Mouse (Mus musculus) testis, adult 2 months (tissue): Measurements from ENCODE around the gene Arhgap9. TPM values are rescaled to one million over a fixed set of nuclear protein-coding genes. Genes with fewer than 3 reads are reported as not detected.

Source experiments
- H3K27ac ChIP-seq: fragments of 200-500 bp; 2 replicates; pipeline ENCODE4 v1.5.1; 2012; ENCODE audit warnings: low read depth, low read length; ENCODE audit not compliant: control insufficient read depth, insufficient read depth
- H3K27me3 ChIP-seq: fragments of 200-500 bp; 2 replicates; pipeline ENCODE4 v1.6.1; 2012; ENCODE audit warnings: mild to moderate bottlenecking, low read length, moderate library complexity; ENCODE audit not compliant: control insufficient read depth, insufficient read depth
- H3K36me3 ChIP-seq: fragments of 200-500 bp; 2 replicates; pipeline ENCODE4 v1.6.1; 2012; ENCODE audit warnings: mild to moderate bottlenecking, low read length; ENCODE audit not compliant: control insufficient read depth, insufficient read depth
- H3K4me1 ChIP-seq: fragments of 200-500 bp; 2 replicates; pipeline ENCODE4 v1.6.1; 2012; ENCODE audit warnings: low read length; ENCODE audit not compliant: control insufficient read depth, insufficient read depth
- H3K4me3 ChIP-seq: fragments of 200-500 bp; 2 replicates; pipeline ENCODE4 v1.5.1; 2012; ENCODE audit warnings: low read depth, mild to moderate bottlenecking, low read length, moderate library complexity, mixed read lengths; ENCODE audit not compliant: control insufficient read depth
- CTCF ChIP-seq: fragments of 200-500 bp; IDR thresholded peaks from 2 replicates; pipeline ENCODE4 v1.5.1; 2012; ENCODE audit warnings: low read depth, mild to moderate bottlenecking, inconsistent platforms, low read length, moderate library complexity; ENCODE audit not compliant: control insufficient read depth, insufficient read depth, insufficient replicate concordance
- POLR2A ChIP-seq: fragments of 200-500 bp; IDR thresholded peaks from 2 replicates; pipeline ENCODE4 v1.6.1; 2012; ENCODE audit warnings: low read depth, mild to moderate bottlenecking, inconsistent platforms, low read length, moderate library complexity; ENCODE audit not compliant: control insufficient read depth
- polyA plus RNA-seq: library from polyadenylated mRNA; depleted of rRNA; stranded (reverse); fragments of >200 nt; gene quantifications from 2 replicates; pipeline ENCODE4 v1.2.3, GENCODE M21; 2012

Gene Arhgap9
- polyA plus RNA-seq, 1 experiment = 0.32 TPM

DNA sequence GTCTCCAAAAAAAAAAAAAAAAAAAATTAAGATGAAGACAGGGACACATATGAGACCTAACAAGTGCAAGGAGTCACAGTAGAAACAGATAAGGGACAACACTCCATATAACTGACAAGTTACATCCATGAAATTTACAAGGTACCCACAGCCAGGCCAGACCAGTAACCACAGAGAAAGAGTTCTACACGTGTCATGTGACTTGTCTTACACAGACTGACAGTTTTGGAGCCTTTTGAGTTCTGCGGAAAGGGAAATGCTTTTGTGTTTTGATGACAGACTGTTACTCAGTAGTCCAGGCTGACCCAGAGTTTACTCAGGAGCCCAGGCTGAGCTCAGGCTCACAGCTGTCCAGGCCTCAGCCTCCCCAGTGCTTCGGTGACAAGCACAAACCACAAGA lies 21.3 kb downstream of the Arhgap9 start:
- TF ChIP-seq CTCF = no peak
- TF ChIP-seq POLR2A = no peak
- Histone ChIP-seq H3K4me1 (peaks cover 19% of the 10 kb centered on the region), H3K27ac (no peak overlapping the region), H3K27me3 (no peaks in the 10 kb centered on the region), H3K36me3 (no peaks in the 10 kb centered on the region), H3K4me3 (no peak overlapping the region)

DNA sequence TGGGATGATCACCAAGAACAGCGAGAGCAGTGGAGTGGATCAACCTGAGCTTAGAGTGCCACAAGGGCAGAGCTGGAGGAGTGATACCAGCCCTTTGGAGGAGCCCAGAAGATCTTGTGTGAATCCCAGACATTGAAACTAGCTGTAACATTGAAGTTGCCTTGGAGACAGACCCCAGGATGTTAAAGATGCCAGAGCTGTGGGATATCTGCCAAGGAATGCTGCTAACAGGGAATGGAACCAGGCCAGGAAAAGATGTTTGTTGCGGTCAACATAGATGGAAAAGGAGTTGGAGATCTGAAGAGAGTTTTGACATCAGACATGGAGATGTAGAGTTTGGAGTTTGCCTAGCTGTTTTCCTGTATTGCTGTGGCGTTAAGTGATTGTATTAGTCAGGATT lies 24.4 kb downstream of the Arhgap9 start:
- Histone ChIP-seq H3K4me1 (peaks cover 17% of the 10 kb centered on the region), H3K4me3 (no peak overlapping the region), H3K36me3 (no peaks in the 10 kb centered on the region), H3K27me3 (no peaks in the 10 kb centered on the region), H3K27ac (no peak overlapping the region)
- TF ChIP-seq POLR2A = no peak
- TF ChIP-seq CTCF = no peak

DNA sequence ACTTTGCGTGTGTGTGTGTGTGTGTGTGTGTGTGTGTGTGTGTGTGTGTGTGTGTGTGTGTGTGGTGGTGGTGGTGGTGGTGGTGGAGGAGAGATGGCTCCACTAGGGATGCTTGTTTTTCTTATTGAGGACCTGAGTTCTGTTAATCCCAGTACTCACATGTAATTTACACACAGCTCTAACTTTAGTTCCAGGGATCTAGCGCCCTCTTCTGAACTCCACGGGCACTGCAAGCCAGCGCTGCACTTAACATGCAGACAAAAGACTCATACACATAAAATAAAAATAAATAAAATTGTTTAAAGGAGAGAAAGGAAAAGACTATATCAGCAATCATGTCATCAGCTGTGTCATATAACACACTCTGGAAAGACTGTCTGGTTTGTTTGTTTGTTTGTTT lies 27.2 kb downstream of the Arhgap9 start:
- peaks cover 15% of the 10 kb centered on the region for H3K4me1 ChIP-seq
- no peak overlapping the region for H3K4me3 ChIP-seq
- H3K36me3 ChIP-seq = no peaks in the 10 kb centered on the region
- peak; percentile 40; the same call in 1 of the 2 replicates for TF ChIP-seq CTCF
- no peak for TF ChIP-seq POLR2A
- no peak overlapping the region for H3K27ac ChIP-seq
- no peaks in the 10 kb centered on the region for H3K27me3 ChIP-seq

DNA sequence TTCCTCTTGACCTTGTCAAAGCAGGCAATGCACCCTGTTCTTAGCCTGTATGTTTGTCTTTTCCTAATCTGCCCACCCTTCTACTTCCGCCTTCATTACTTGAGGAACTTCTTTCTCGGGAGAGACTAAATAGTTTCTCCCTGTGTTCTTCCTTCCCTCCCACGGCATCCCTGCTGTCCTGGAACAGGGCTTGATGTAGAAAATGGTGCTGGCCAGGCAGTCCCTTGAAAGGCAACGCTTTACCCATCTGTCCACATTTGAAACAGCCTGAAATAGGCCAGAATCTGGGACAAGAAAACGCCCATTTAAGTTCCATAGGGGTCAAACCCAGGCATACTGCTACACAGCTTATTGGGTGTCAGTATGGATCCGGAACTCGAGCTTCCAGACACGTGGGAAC lies 28.0 kb downstream of the Arhgap9 start:
- Histone ChIP-seq H3K27ac (no peak overlapping the region), H3K4me3 (no peak overlapping the region), H3K4me1 (peaks cover 15% of the 10 kb centered on the region), H3K27me3 (no peaks in the 10 kb centered on the region), H3K36me3 (no peaks in the 10 kb centered on the region)
- TF ChIP-seq CTCF = no peak
- TF ChIP-seq POLR2A = no peak

DNA sequence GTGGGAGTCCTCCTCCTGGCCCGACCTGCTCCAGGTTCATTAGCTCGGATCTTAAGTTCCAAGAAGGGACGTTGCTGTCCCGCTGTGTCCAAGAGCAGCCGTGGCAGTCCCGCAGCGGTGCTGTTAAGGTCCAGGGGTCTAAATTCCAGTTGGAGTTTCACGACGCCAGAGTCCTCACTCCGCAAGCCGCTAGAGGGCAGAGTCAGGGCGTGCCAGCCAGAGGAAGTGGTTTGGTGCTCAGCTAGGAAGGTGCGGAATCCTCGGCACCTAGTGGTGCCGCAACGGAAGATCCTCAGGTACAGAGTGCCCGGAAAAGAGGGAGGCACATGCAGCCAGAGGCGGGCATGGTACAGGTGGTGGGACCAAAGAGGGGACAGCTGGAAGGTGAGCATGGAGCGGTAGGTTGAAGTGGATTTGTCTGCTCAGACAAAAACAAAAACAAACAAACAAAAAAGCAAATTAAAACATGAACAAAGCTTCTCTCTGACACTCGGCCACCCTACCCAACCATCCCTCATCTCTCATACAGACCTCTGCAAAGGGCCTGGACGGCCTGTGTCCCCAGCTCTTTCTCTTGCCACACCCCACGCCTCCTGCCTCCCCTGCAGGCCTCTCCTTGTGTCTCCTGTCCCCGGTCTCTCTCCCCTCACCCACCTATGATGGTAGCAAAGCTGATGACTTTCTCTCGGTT lies 29.0 kb downstream of the Arhgap9 start:
- no peaks in the 10 kb centered on the region for H3K36me3 ChIP-seq
- no peaks in the 10 kb centered on the region for H3K27me3 ChIP-seq
- TF ChIP-seq CTCF (peak; percentile 68; the same call in 1 of the 2 replicates), POLR2A (no peak)
- H3K4me1 ChIP-seq = peaks cover 15% of the 10 kb centered on the region
- H3K4me3 ChIP-seq = peak overlapping the region; percentile 16
- no peak overlapping the region for H3K27ac ChIP-seq

DNA sequence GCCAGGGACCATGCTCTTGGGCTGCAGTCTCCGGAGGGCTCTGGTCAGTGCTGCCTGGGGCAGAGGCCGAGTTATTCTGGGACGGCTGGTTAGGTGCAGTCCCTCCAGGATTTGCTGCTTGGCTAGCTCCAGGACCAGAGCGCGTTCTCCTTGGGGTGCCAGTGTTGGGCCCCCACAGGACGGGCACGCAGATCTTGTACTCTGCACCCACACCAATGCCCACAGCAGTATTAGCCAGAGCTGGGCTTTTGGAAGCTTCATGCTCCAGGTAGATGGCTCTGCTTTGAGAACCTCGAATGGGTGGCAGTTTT lies 29.5 kb downstream of the Arhgap9 start:
- Histone ChIP-seq H3K4me1 (peaks cover 15% of the 10 kb centered on the region), H3K27me3 (no peaks in the 10 kb centered on the region), H3K4me3 (no peak overlapping the region), H3K27ac (no peak overlapping the region), H3K36me3 (no peaks in the 10 kb centered on the region)
- no peak for TF ChIP-seq CTCF
- TF ChIP-seq POLR2A = no peak

DNA sequence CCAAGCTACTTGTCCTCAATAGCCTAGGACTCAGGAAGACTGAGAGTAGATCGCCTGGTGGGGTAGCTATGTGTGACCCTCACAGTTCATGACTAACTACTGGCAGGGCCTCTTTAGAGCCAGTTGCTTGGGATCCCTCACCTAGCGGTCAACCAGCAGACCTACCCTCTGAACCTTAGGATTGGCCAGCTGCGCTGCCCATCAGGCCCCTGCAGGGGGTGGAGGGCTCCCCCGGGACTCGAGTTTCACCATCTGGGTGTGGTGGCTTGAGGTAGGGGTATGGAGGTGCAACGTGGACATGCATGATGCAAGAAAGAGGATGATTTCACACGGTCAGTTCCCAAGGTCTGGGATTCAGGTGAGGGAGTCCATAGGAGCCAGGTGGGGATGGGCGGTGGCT lies 30.0 kb downstream of the Arhgap9 start:
- Histone ChIP-seq H3K4me1 (peaks cover 15% of the 10 kb centered on the region), H3K36me3 (no peaks in the 10 kb centered on the region), H3K4me3 (no peak overlapping the region), H3K27ac (no peak overlapping the region), H3K27me3 (no peaks in the 10 kb centered on the region)
- TF ChIP-seq CTCF (no peak), POLR2A (no peak)

DNA sequence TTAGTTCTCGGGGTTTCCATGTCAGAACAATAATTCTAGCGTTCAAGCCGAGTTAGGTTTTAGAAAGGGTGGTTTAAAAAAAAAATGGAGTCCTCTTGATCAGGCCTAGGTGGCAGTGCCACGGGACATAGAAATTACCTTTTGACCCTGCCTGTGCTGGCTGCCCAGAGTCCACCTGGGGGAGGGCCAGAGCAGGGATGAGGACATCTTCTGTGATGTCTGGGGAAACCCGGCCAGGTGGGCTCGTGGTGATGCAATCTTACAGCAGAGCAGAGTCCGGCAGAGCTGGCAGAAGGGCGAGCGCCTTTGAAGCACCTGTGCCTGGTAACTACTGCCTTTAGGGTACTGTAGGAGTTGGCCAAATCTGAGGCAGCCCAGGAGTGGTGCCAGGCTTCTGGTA lies 30.4 kb downstream of the Arhgap9 start:
- H3K4me3 ChIP-seq = no peak overlapping the region
- peaks cover 15% of the 10 kb centered on the region for H3K4me1 ChIP-seq
- H3K27ac ChIP-seq = no peak overlapping the region
- H3K27me3 ChIP-seq = no peaks in the 10 kb centered on the region
- TF ChIP-seq POLR2A (no peak), CTCF (no peak)
- no peaks in the 10 kb centered on the region for H3K36me3 ChIP-seq
